Mouse (Mus musculus): ENCODE measurements around the gene Coro2b.
A peak's percentile ranks its signal among the peaks of the same experiment; 100 is the strongest.
"Not testable (repeated sequence)": the region's sequence is repeated elsewhere in the genome, so short reads cannot be mapped to it uniquely, and the experiment has no call there.

The Coro2b gene

GRCm38 (mm10) chr9:62469696-62470095 lies 67.1 kb downstream of the Coro2b start:
- DNase-seq: no peak

DNA sequence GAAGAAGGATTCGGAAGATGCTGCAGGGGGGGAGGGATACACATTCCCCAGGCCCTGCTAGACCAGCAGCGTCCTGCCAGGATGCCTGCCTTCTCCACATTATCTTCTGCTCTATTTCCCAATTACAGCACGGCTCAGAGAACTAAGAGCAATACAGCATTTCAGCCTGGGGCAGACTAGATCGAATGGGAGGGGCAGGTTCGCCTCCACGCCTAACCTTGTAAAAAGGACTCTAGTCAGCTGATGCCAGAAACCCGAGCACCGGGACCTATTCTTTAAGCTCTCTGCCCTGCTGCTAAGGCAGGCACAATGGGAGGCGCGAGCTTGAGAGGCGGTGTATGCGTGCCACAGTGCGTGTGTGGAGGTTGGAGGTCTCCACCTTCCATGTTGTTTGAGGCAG lies 67.7 kb downstream of the Coro2b start:
- DNase-seq: no peak

GRCm38 (mm10) chr9:62467413-62467784 lies 69.4 kb downstream of the Coro2b start:
- no peak for DNase-seq

GRCm38 (mm10) chr9:62466742-62467412 lies 70.0 kb downstream of the Coro2b start:
- no peak for DNase-seq

- no peak for DNase-seq
These were observed 70.8 kb downstream of the Coro2b start for GRCm38 (mm10) chr9:62466053-62466452.

DNA sequence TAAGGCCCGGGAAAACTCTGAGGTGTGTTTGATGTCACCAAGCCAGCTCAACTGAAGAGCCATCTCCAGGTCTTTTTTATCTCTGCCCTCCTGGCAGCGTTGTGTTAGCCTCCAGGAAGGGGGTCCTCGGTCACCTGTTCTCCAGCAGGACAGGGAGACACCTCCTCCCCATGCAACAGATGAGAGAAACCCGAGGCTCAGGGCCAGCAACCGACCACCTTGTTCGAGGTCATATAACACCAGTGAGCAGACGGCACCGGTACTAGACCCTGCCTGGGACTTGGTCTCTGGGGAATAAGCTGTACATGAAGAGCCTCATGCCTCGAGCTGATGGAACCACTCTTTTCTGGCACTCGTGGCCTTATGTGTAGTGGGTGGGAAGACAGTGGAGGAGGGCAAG lies 72.1 kb downstream of the Coro2b start:
- DNase-seq: no peak

- no peak for DNase-seq
These were observed 75.1 kb downstream of the Coro2b start for GRCm38 (mm10) chr9:62461766-62462165.

DNA sequence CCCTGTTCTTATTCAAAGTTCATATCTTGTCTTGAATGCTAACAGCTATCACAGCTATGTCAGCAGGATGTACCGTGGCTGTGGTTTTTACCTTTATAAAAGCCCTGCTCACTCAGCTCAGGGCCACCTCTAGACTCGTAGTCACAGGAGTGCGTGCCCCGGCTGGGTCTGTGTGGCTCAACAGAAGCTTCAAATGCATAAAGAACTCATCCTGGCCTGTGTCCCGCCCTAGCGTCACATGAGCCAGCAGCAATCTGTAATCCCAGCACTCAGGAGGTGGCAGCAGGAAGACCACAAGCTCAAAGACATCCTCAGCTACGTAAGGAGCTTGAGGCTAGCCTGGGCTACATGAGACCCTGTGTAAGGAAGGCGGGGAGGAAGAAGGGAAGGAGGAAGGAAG lies 75.7 kb downstream of the Coro2b start:
- no peak for DNase-seq

DNA sequence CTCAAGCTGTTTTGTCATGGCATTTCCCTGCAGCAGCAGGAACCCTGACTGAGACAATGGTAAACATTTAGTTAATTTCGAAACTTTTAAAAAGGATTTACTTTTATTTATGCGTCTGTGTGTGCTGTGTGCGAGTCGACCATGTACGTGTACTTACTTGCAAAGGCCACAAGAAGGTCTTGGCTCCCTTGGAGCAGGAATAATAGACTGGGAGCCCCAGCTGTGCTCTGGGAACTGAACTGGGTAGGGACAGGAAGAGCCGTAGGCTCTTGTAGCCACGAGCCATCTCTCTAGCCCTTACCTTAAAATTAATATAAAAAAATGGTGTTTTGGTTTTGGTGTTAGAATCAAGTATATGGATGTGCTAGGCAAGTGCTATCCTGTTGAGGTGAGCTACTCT lies 76.8 kb downstream of the Coro2b start:
- no peak for DNase-seq

- DNase-seq: no peak
These were observed 78.4 kb downstream of the Coro2b start for GRCm38 (mm10) chr9:62458457-62458856.

DNA sequence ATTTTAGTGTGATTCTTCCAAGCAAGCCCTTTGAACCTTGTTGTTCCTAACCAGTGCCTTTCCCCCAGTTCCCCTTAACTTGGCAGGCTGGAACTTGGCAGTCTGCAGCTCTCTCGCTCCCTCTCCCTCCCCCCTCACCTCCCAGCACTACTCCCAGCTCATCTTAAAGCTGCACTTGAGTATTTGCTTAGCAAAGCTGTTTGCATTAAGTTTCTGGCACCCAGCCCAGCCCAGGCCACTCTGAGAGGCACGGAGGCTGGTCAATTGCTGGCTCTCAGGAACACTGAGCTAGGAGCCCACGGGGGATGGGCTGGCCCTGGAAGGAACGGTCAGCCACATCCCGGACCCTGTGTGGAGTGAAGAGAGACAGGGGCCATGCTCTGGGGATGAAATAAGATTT lies 80.8 kb downstream of the Coro2b start:
- no peak for DNase-seq

DNA sequence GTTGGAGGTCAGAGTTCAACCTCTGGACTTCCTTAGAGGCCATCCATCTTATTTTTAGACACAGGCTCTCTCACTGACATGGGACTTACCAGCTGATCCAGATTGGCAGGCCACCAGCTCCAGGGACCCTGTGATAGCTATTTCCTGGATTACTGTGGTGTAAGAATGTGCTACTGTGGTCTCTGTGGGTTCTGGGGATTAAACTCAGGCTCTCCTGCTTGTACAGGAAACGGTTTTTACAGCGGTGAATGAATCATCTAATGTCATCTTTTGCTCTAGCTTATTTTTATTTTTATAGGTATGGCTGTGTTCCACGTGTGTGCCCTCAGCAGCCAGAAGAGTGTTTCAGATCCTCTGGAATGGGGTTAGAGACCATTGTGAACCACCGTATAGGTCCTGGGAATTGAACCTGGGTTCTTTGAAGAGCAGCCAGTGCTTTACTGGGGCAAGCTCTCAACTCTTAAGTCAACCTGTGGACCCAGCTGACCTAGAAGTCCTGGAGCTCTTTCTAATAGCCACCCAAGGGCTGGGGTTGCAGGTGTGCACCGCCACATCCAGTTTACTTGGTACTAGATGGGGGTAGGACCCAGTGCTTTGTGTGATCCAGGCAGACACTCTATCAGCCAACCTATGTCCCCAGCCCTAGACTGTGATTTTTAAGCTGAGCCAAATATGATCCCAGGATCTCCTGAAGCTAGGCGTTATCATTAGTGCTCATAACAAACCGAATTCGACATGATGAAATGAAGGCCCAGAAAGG lies 81.5 kb downstream of the Coro2b start:
- no peak for DNase-seq

GRCm38 (mm10) chr9:62452373-62452993 lies 84.4 kb downstream of the Coro2b start:
- DNase-seq: no peak

GRCm38 (mm10) chr9:62451585-62452372 lies 85.1 kb downstream of the Coro2b start:
- DNase-seq: peak; percentile 43

DNA sequence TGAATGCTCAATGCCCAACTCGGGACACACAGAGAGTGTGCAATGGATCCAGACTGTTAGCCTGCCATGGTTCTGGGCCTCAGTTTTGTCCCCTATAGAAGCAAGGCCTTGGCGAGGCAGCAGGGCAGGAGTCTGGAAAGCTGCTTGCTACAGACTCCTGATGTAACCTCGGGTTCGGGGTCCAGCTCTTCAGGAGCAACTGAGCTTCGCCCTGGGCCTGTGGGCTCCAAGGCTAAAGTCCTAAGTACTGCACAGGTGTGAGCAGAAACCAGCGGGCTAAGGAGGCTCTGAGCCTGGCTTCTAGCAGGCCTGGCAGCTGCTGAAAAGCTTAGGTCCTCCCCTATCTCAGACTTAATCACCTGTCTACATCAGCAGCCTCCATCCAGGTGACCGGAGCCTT lies 86.0 kb downstream of the Coro2b start:
- DNase-seq: no peak

DNA sequence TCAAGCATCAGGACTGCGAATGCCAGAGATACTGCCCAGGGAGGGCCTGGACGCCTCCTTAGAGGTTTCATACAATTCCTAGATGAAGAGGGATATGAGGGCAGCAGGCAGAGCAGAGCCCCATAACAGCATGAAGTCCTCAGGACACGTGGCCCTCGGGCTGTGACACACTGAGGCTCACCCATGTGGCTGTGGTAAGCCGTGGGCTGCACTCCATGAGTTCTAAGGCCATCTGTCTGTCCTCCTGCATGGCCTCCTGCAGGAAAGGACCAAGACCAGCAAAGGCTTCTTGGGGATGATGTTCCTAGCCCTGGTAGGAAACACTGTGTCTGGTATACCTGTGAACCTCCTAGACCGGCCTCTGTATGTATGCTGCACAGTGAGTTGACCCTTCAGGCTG lies 86.5 kb downstream of the Coro2b start:
- DNase-seq: no peak

DNA sequence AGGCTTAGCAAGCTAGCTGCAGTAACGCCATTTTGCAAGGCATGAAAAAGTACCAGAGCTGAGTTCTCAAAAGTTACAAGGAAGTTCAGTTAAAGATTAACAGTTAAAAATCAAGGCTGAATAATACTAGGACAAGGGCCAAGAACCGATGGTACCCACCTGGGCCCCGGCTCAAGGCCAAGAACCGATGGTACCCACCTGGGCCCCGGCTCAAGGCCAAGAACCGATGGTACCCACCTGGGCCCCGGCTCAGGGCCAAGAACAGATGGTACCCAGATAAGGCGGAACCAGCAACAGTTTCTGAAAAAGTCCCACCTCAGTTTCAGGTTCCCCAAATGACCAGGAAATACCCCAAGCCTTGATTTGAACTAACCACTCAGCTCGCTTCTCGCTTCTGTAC lies 89.5 kb downstream of the Coro2b start:
- DNase-seq: not testable (repeated sequence)

DNA sequence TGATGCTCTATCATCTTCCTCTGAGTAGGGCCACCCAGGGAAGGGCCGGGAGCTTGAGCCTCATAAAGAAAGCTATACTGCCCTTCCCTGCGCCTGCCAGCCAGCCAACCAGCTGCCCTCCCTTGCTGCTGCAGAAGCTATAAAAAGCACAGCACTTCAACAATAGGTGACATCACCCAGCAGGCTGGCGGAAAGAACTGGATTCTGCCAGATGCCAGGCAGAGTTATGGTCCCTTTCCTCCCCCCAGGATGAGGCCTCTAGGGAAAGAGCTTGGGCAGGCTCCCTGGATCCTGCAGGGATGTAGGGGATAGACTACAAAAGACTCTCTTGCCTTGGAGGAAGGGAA lies 98.1 kb downstream of the Coro2b start:
- DNase-seq: peak; percentile 88

GRCm38 (mm10) chr9:62438085-62438754 lies 98.6 kb downstream of the Coro2b start:
- DNase-seq: no peak

DNA sequence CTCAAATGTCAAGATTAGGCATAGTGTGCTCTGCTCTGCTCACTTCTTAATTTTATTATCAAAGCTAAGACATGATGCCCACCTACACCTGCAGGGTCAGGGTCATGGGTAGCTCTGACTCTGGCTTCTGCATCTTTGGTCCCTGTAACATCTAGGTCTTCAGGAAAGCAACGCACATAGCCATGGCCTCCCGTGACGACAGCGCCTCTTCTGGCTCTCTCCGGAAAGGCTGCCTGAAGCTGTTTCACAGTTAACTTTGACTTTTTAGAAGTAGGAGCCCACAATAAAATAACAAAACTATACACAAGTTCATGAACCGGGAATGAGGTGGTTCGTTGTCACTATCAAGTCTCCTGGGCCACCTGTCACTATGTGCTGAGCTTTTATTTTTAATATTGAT lies 99.4 kb downstream of the Coro2b start:
- DNase-seq: no peak

GRCm38 (mm10) chr9:62435613-62436318 lies 101.1 kb downstream of the Coro2b start:
- peak; percentile 70 for DNase-seq

Data from right cerebral cortex, adult 18-20 months (tissue).